Mouse (Mus musculus) hindbrain, embryonic 13.5 days (tissue): ENCODE results near the gene Sv2b. TPM values are rescaled to one million over a fixed set of nuclear protein-coding genes. Genes with fewer than 3 reads are reported as not detected.
"Not testable (repeated sequence)": the region's sequence is repeated elsewhere in the genome, so short reads cannot be mapped to it uniquely, and the experiment has no call there.

Experiments
- ATAC-seq: fragments of 200-750 bp; cut with Nextera tagmentation; 2 replicates; pipeline ENCODE4 v1.8.0; 2017; ENCODE audit warnings: moderate TSS enrichment; ENCODE audit not compliant: low FRiP score
- H3K27ac ChIP-seq: fragments of 300-500 bp; sonication (generic); 2 replicates; pipeline ENCODE4 v1.5.1; 2015; ENCODE audit warnings: inconsistent platforms, mild to moderate bottlenecking, moderate library complexity
- H3K27me3 ChIP-seq: fragments of 300-500 bp; sonication (generic); 2 replicates; pipeline ENCODE4 v1.6.1; 2015; ENCODE audit warnings: mild to moderate bottlenecking, inconsistent platforms
- H3K36me3 ChIP-seq: fragments of 300-500 bp; sonication (generic); 2 replicates; pipeline ENCODE4 v1.6.1; 2015; ENCODE audit warnings: mild to moderate bottlenecking, inconsistent platforms
- H3K4me1 ChIP-seq: fragments of 300-500 bp; sonication (generic); replicated peaks from 2 replicates; pipeline ENCODE4 v1.6.1; 2015; ENCODE audit warnings: inconsistent platforms
- H3K4me2 ChIP-seq: fragments of 300-500 bp; sonication (generic); 2 replicates; pipeline ENCODE4 v1.6.1; 2015; ENCODE audit warnings: inconsistent platforms, mild to moderate bottlenecking, moderate library complexity
- H3K4me3 ChIP-seq: fragments of 300-500 bp; sonication (generic); 2 replicates; pipeline ENCODE4 v1.5.1; 2015; ENCODE audit warnings: mild to moderate bottlenecking, inconsistent platforms
- H3K9ac ChIP-seq: fragments of 300-500 bp; sonication (generic); 2 replicates; pipeline ENCODE4 v1.6.1; 2015; ENCODE audit warnings: mild to moderate bottlenecking, inconsistent platforms
- H3K9me3 ChIP-seq: fragments of 300-500 bp; sonication (generic); 2 replicates; pipeline ENCODE4 v1.6.1; 2016; ENCODE audit warnings: inconsistent platforms
- WGBS: fragments of 180-500 bp; shearing (Covaris S2); methylation state at CpG from one replicate; pipeline ENCODE4 v1.1.7; 2015; 5-methylcytosine and 5-hydroxymethylcytosine counted together
- polyA plus RNA-seq: library from polyadenylated mRNA; unstranded; fragments of >200 nt; fragmentation: Nextera tagmentation; extraction: Ambion mirVana; gene quantifications from 2 replicates; pipeline ENCODE4 v1.2.1, GENCODE M21; 2015

Gene Sv2b
- polyA plus RNA-seq = 8.9 and 9.5 TPM in 2 replicates

DNA sequence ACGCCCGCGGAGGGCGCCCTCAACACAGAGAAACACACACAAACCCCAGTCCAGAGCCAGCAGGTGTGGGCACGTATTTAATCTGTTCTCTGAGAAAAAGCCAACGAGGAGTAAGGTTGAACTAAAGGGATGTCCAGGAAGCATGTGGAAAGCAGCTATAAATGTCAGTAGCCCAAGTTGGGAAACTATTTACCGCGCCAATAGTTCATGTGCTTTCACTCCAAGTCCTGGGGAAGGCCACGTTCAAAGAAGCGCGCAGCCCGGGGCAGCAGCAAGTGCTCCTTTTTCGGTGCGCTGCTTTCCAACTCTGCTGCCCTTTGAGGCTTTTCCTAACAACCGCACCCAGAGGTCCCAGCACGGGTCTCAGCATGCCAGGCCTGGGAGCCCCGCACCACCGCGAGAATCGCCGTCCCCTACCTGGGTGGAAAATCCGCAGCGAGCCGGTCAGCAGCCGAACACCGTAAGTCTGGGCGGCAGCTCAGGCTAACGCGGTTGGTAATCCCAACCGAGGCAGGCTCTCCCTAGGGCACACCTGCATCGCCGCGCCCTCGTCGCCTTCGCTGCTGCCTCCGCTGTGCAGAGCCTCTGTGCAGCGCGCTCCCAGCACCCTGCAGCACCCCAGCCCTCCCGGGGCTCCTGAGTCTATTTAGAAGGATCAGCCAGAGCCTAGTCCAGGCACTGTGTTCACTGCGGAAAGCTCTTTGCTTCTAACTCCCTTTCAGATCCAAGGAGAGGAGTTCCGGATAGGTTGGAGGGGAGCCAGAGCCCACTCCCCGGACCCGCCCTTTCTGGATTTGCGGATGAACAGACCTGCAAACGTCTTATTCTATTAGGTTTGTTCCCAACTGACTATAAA lies at the start of gene Sv2b:
Gene Sv2b, minus strand, starts transcription at position 806 of the 856 bp plus-strand sequence.
- Histone ChIP-seq H3K9me3 (no peaks in the 10 kb centered on the region), H3K4me1 (peaks cover 21% of the 10 kb centered on the region), H3K4me2 (peak within 1 kb of the TSS; percentile 98), H3K36me3 (no peaks in the 10 kb centered on the region), H3K27me3 (peaks cover 37% of the 10 kb centered on the region), H3K4me3 (peak within 1 kb of the TSS; percentile 55), H3K27ac (peak within 1 kb of the TSS; percentile 23), H3K9ac (peak within 1 kb of the TSS; percentile 75)
- WGBS = 1% methylated on average over 46 of the region's 46 CpGs
- ATAC-seq = peak; percentile 71

DNA sequence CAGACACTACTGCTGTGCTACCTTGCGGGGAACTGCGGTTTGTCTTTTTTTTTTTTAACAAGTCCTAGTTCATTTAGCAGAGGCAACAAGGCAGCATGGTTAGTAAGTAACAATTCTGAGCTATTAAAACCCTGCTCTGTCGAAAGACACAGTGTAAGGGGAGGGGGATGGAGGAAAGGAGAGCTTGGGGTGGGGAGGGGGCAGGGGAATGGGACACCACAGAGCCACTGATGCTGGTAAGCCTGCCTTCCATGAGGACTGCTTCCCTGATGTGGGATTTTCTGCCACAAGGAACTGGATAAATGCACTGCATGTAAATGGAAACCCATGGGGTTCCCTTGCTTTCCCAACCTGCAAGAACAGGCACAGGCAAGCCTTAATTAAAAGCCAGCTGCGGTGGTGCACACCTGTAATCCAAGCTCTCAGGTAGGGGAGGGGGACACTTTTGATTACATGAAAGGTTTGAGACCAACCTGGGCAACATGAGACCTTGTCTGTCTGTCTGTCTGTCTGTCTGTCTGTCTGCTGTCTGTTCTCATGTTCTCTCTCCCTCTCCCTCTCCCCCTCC lies 49.3 kb upstream of the Sv2b start:
- Histone ChIP-seq H3K9ac (no peak overlapping the region), H3K4me2 (no peak overlapping the region), H3K27me3 (no peaks in the 10 kb centered on the region), H3K9me3 (no peaks in the 10 kb centered on the region), H3K36me3 (no peaks in the 10 kb centered on the region), H3K4me1 (peaks cover 4% of the 10 kb centered on the region; the same call in 1 of the 2 replicates), H3K27ac (no peak overlapping the region), H3K4me3 (no peak overlapping the region)
- no peak for ATAC-seq
- WGBS = 39% methylated on average over 4 of the region's 4 CpGs

DNA sequence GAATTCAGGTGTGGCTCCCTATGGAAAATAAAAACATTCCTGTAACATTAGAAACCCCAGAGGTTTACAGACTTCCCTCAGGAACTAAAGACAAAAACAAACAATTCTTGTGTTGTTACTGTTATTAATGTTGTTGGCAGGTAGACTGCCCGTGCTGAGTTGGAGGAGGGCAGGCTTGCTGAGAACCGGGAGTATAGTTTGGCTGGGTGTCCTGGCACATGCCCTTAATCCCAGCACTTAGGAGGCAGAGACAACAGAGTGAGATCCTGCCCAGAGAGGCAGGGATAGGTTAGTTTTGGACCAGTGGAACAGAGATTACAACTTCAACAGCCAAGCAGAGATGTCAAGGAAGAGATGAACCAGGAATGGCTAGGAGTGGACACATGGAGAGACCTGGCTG lies 46.5 kb upstream of the Sv2b start:
- no peak overlapping the region for H3K4me2 ChIP-seq
- no peak overlapping the region for H3K9ac ChIP-seq
- no peaks in the 10 kb centered on the region; the same call in 1 of the 2 replicates for H3K9me3 ChIP-seq
- no peak for ATAC-seq
- no peaks in the 10 kb centered on the region for H3K36me3 ChIP-seq
- H3K27ac ChIP-seq = no peak overlapping the region
- no peaks in the 10 kb centered on the region for H3K4me1 ChIP-seq
- WGBS = 80% methylated on average over 2 of the region's 2 CpGs
- H3K4me3 ChIP-seq = no peak overlapping the region
- no peaks in the 10 kb centered on the region for H3K27me3 ChIP-seq

GRCm38 (mm10) chr7:75352777-75353374 lies 43.8 kb upstream of the Sv2b start:
- ATAC-seq = no peak
- H3K4me3 ChIP-seq = no peak overlapping the region
- 79% methylated on average over 1 of the region's 1 CpGs for WGBS

GRCm38 (mm10) chr7:75350172-75350571 lies 41.1 kb upstream of the Sv2b start:
- Histone ChIP-seq H3K4me1 (no peaks in the 10 kb centered on the region), H3K27ac (no peak overlapping the region), H3K4me3 (no peak overlapping the region), H3K4me2 (no peak overlapping the region), H3K36me3 (no peaks in the 10 kb centered on the region), H3K9me3 (no peaks in the 10 kb centered on the region; the same call in 1 of the 2 replicates), H3K27me3 (no peaks in the 10 kb centered on the region), H3K9ac (no peak overlapping the region)
- 72% methylated on average over 2 of the region's 2 CpGs for WGBS
- no peak for ATAC-seq

More at GRCm38 (mm10) chr7:75352777-75353374, 43.8 kb upstream of the Sv2b start:
- H3K36me3 ChIP-seq = no peaks in the 10 kb centered on the region
- H3K4me1 ChIP-seq = no peaks in the 10 kb centered on the region
- H3K27ac ChIP-seq = no peak overlapping the region
- no peaks in the 10 kb centered on the region for H3K27me3 ChIP-seq
- no peak overlapping the region for H3K9ac ChIP-seq
- no peak overlapping the region for H3K4me2 ChIP-seq
- no peaks in the 10 kb centered on the region; the same call in 1 of the 2 replicates for H3K9me3 ChIP-seq

GRCm38 (mm10) chr7:75332311-75332710 lies 23.2 kb upstream of the Sv2b start:
- 31% methylated on average over 3 of the region's 3 CpGs for WGBS
- ATAC-seq = no peak
- Histone ChIP-seq H3K9ac (no peak overlapping the region), H3K36me3 (no peaks in the 10 kb centered on the region), H3K4me2 (no peak overlapping the region), H3K9me3 (no peaks in the 10 kb centered on the region), H3K27me3 (no peaks in the 10 kb centered on the region), H3K27ac (no peak overlapping the region), H3K4me3 (no peak overlapping the region), H3K4me1 (peaks cover 19% of the 10 kb centered on the region)

- H3K36me3 ChIP-seq = no peaks in the 10 kb centered on the region
- no peak overlapping the region for H3K4me3 ChIP-seq
- peak overlapping the region; percentile 66; the same call in 1 of the 2 replicates for H3K27ac ChIP-seq
- H3K4me2 ChIP-seq = no peak overlapping the region
- 31% methylated on average over 3 of the region's 3 CpGs for WGBS
- H3K4me1 ChIP-seq = peaks cover 19% of the 10 kb centered on the region
- H3K9me3 ChIP-seq = no peaks in the 10 kb centered on the region
- peak; percentile 59; the same call in 1 of the 2 replicates for ATAC-seq
- no peak overlapping the region for H3K9ac ChIP-seq
- no peaks in the 10 kb centered on the region for H3K27me3 ChIP-seq
Measured at GRCm38 (mm10) chr7:75329740-75330142, 20.7 kb upstream of the Sv2b start.

GRCm38 (mm10) chr7:75328721-75329362 lies 19.8 kb upstream of the Sv2b start:
- H3K4me1 ChIP-seq = peaks cover 19% of the 10 kb centered on the region
- no peaks in the 10 kb centered on the region for H3K9me3 ChIP-seq
- peak; percentile 87 for ATAC-seq
- no peaks in the 10 kb centered on the region for H3K36me3 ChIP-seq
- H3K27me3 ChIP-seq = no peaks in the 10 kb centered on the region
- no peak overlapping the region for H3K9ac ChIP-seq
- H3K27ac ChIP-seq = peak overlapping the region; percentile 66
- 28% methylated on average over 3 of the region's 3 CpGs for WGBS
- H3K4me3 ChIP-seq = no peak overlapping the region
- H3K4me2 ChIP-seq = no peak overlapping the region

- H3K36me3 ChIP-seq = no peaks in the 10 kb centered on the region
- no peak overlapping the region for H3K4me2 ChIP-seq
- no peaks in the 10 kb centered on the region for H3K9me3 ChIP-seq
- peaks cover 19% of the 10 kb centered on the region for H3K4me1 ChIP-seq
- WGBS = 88% methylated on average over 1 of the region's 1 CpGs
- no peak overlapping the region for H3K4me3 ChIP-seq
- ATAC-seq = no peak
- no peaks in the 10 kb centered on the region for H3K27me3 ChIP-seq
- H3K9ac ChIP-seq = no peak overlapping the region
- H3K27ac ChIP-seq = no peak overlapping the region
Measured at GRCm38 (mm10) chr7:75325273-75325672, 16.2 kb upstream of the Sv2b start.

DNA sequence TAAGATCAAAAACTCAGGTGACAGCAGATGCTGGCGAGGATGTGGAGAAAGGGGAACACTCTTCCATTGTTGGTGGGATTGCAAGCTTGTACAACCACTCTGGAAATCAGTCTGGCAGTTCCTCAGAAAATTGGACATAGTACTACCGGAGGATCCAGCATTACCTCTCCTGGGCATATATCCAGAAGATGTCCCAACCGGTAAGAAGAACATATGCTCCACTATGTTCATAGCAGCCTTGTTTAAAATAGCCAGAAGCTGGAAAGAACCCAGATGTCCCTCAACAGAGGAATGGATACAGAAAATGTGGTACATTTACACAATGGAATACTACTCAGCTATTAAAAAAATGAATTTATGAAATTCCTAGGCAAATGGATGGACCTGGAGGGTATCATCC lies 13.7 kb upstream of the Sv2b start:
- not testable (repeated sequence) for H3K9ac ChIP-seq, ATAC-seq, H3K36me3 ChIP-seq, H3K4me1 ChIP-seq, H3K9me3 ChIP-seq, H3K4me3 ChIP-seq, H3K27ac ChIP-seq, H3K4me2 ChIP-seq, H3K27me3 ChIP-seq
- WGBS = 96% methylated on average over 3 of the region's 3 CpGs

- H3K36me3 ChIP-seq = no peaks in the 10 kb centered on the region
- H3K4me2 ChIP-seq = no peak overlapping the region
- 0 out of 2 replicates have a peak, but pooled peaks cover 3% of the 10 kb centered on the region for H3K27me3 ChIP-seq
- no peak for ATAC-seq
- H3K4me3 ChIP-seq = no peak overlapping the region
- peaks cover 2% of the 10 kb centered on the region; the same call in 1 of the 2 replicates for H3K4me1 ChIP-seq
- H3K9me3 ChIP-seq = no peaks in the 10 kb centered on the region
- no peak overlapping the region for H3K27ac ChIP-seq
- no peak overlapping the region for H3K9ac ChIP-seq
Measured at GRCm38 (mm10) chr7:75320009-75320408, 10.9 kb upstream of the Sv2b start.

DNA sequence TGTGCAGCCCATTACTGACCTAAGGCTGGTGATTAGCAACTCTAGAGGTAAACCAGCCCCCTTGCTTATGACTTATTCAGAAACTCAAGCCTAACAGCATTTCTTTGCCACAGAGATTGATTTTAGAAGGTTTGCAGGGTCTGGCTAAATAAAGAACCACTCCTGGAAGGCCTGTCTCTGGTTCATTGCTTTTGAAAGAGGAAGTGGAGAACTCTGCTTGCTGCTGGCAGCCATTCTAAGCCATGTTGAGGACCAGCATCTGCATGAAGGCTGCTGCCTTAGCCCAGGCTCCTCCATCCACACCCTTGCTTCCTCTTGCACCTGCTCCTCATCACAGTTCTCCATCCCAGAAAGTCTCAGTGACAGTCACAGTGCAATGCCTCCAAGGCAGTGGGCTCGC lies 9.3 kb upstream of the Sv2b start:
- 88% methylated on average over 1 of the region's 1 CpGs for WGBS
- H3K36me3 ChIP-seq = no peaks in the 10 kb centered on the region

More for the DNA sequence above, 9.3 kb upstream of the Sv2b start:
- Histone ChIP-seq H3K9ac (no peak overlapping the region), H3K9me3 (no peaks in the 10 kb centered on the region), H3K27me3 (0 out of 2 replicates have a peak, but pooled peaks cover 3% of the 10 kb centered on the region), H3K4me3 (no peak overlapping the region), H3K4me1 (peaks cover 2% of the 10 kb centered on the region; the same call in 1 of the 2 replicates), H3K27ac (no peak overlapping the region), H3K4me2 (no peak overlapping the region)
- no peak for ATAC-seq
